Mouse (Mus musculus) myocyte (in vitro differentiated cells): Measurements from ENCODE around the gene Cpt1c. TPM values are rescaled to one million over a fixed set of nuclear protein-coding genes. Genes with fewer than 3 reads are reported as not detected.
A peak's percentile ranks its signal among the peaks of the same experiment; 100 is the strongest.

ENCODE experiments used
- H3K27me3 ChIP-seq: one replicate; pipeline ENCODE4 v1.6.1; 2011; ENCODE audit not compliant: control insufficient read depth, insufficient read depth, insufficient read length
- H3K36me3 ChIP-seq: one replicate; pipeline ENCODE4 v1.6.1; 2011; ENCODE audit not compliant: control insufficient read depth, insufficient read depth
- H3K4me2 ChIP-seq: one replicate; pipeline ENCODE4 v1.6.1; 2011; ENCODE audit warnings: low read depth, control low read depth
- H3K4me3 ChIP-seq: one replicate; pipeline ENCODE4 v1.5.1; 2011; ENCODE audit warnings: mild to moderate bottlenecking, control low read depth, moderate library complexity
- H3K79me2 ChIP-seq: one replicate; pipeline ENCODE4 v1.6.1; 2011; ENCODE audit not compliant: control insufficient read depth, insufficient read depth
- H3ac ChIP-seq: one replicate; pipeline ENCODE4 v1.6.1; 2011; ENCODE audit not compliant: control insufficient read depth, insufficient read length
- CEBPB ChIP-seq: IDR thresholded peaks from 2 replicates; pipeline ENCODE4 v1.6.1; 2011; ENCODE audit warnings: mild to moderate bottlenecking, moderate library complexity; ENCODE audit not compliant: poor library complexity, insufficient read depth, severe bottlenecking
- E2F4 ChIP-seq: IDR thresholded peaks from one replicate; pipeline ENCODE4 v1.6.1; 2011; ENCODE audit warnings: mild to moderate bottlenecking, control low read depth, moderate library complexity; ENCODE audit not compliant: insufficient read depth
- MAX ChIP-seq: IDR thresholded peaks from one replicate; pipeline ENCODE4 v1.6.1; 2011; ENCODE audit warnings: low read depth, mild to moderate bottlenecking, control low read depth
- MYOD1 ChIP-seq, 3 experiments: IDR thresholded peaks; one replicate each; pipeline ENCODE4 v1.6.1; 2011; ENCODE audit warnings: control low read depth in 2 of 3, low read depth in 2 of 3, mild to moderate bottlenecking in 2 of 3, moderate library complexity in 1 of 3; ENCODE audit not compliant: insufficient read length in 2 of 3, control insufficient read depth in 1 of 3
- MYOG ChIP-seq, 3 experiments: IDR thresholded peaks; one replicate each; pipeline ENCODE4 v1.6.1; 2011; ENCODE audit warnings: control low read depth in 2 of 3, low read depth in 2 of 3, mild to moderate bottlenecking in 2 of 3; ENCODE audit not compliant: insufficient read length in 2 of 3, control insufficient read depth in 1 of 3, insufficient read depth in 1 of 3
- REST ChIP-seq: IDR thresholded peaks from one replicate; pipeline ENCODE4 v1.6.1; 2011; ENCODE audit warnings: mild to moderate bottlenecking, control low read depth, moderate library complexity; ENCODE audit not compliant: insufficient read depth, insufficient read length
- SRF ChIP-seq: IDR thresholded peaks from one replicate; pipeline ENCODE4 v1.6.1; 2011; ENCODE audit warnings: low read depth; ENCODE audit not compliant: control insufficient read depth, insufficient read length
- TCF12 ChIP-seq: IDR thresholded peaks from one replicate; pipeline ENCODE4 v1.6.1; 2011; ENCODE audit warnings: mild to moderate bottlenecking, control low read depth; ENCODE audit not compliant: poor library complexity, insufficient read depth, severe bottlenecking
- USF1 ChIP-seq: IDR thresholded peaks from one replicate; pipeline ENCODE4 v1.6.1; 2011; ENCODE audit warnings: low read depth, mild to moderate bottlenecking, control low read depth, moderate library complexity
- polyA plus RNA-seq: library from polyadenylated mRNA; unstranded; fragments of >200 nt; fragmentation: generic; extraction: Trizol; gene quantifications from one replicate; pipeline ENCODE4 v1.2.1, GENCODE M21; 2012; ENCODE audit warnings: missing spikeins

The Cpt1c gene
- polyA plus RNA-seq, 1 experiment, result 2.7 TPM

- no peak overlapping the region for H3K4me3 ChIP-seq
- TF ChIP-seq MYOD1 (IDR thresholded peaks at IDR 0.05; ENCODE audit: control insufficient read depth in 1 of 3, insufficient read length in 2 of 3, low read depth in 2 of 3) (peak in 2 of 3 experiments; percentile 16 to 74), SRF (no peak), MAX (no peak), CEBPB (no peak), TCF12 (no peak), USF1 (no peak), MYOG (IDR thresholded peaks at IDR 0.05; ENCODE audit: control insufficient read depth in 1 of 3, insufficient read depth in 1 of 3, insufficient read length in 2 of 3, low read depth in 2 of 3) (peak in 2 of 3 experiments; percentile 12 to 58), E2F4 (no peak), REST (no peak)
- H3K79me2 ChIP-seq, result peaks cover under 1% of the 10 kb centered on the region
- H3ac ChIP-seq, result no peak overlapping the region
- peaks cover 15% of the 10 kb centered on the region for H3K36me3 ChIP-seq
- H3K4me2 ChIP-seq, result peak overlapping the region; percentile 24
- H3K27me3 ChIP-seq, result no peaks in the 10 kb centered on the region
Measured at GRCm38 (mm10) chr7:44914396-44914795, 60.3 kb downstream of the Cpt1c start.

Other genes starting within 250 kb of the Cpt1c start
- 20.6 TPM for gene Vrk3, start 226.4 kb downstream of the Cpt1c start, polyA plus RNA-seq
- 0.12 TPM for gene Zfp473, start 223.8 kb downstream of the Cpt1c start, polyA plus RNA-seq
- gene Nup62, start 158.8 kb downstream of the Cpt1c start, polyA plus RNA-seq, result 77.0 TPM
- gene Il4i1, start 158.5 kb downstream of the Cpt1c start, polyA plus RNA-seq, result 1.9 TPM
- 939 TPM for gene Atf5, start 158.2 kb downstream of the Cpt1c start, polyA plus RNA-seq
- 200 TPM for gene Akt1s1, start 125.9 kb downstream of the Cpt1c start, polyA plus RNA-seq
- gene Tbc1d17, start 125.8 kb downstream of the Cpt1c start, polyA plus RNA-seq, result 53.8 TPM
- 47.9 TPM for gene Pnkp, start 117.7 kb downstream of the Cpt1c start, polyA plus RNA-seq
- 298 TPM for gene Ptov1, start 105.1 kb downstream of the Cpt1c start, polyA plus RNA-seq
- 57.4 TPM for gene Med25, start 82.1 kb downstream of the Cpt1c start, polyA plus RNA-seq
- gene Fuz, start 78.8 kb downstream of the Cpt1c start, polyA plus RNA-seq, result 11.6 TPM
- 125 TPM for gene Ap2a1, start 45.4 kb downstream of the Cpt1c start, polyA plus RNA-seq
- not detected for gene Tsks, start 31.6 kb downstream of the Cpt1c start, polyA plus RNA-seq
- 729 TPM for gene Prmt1, start 11.7 kb upstream of the Cpt1c start, polyA plus RNA-seq
- 45.1 TPM for gene Irf3, start 22.8 kb upstream of the Cpt1c start, polyA plus RNA-seq
- 13.3 TPM for gene Bcl2l12, start 23.9 kb upstream of the Cpt1c start, polyA plus RNA-seq
- 56.7 TPM for gene Scaf1, start 41.5 kb upstream of the Cpt1c start, polyA plus RNA-seq
- 127 TPM for gene Rras, start 43.1 kb upstream of the Cpt1c start, polyA plus RNA-seq
- gene Prr12, start 78.0 kb upstream of the Cpt1c start, polyA plus RNA-seq, result 10.2 TPM
- 66.1 TPM for gene Nosip, start 87.6 kb upstream of the Cpt1c start, polyA plus RNA-seq
- 12.9 TPM for gene Prrg2, start 87.8 kb upstream of the Cpt1c start, polyA plus RNA-seq
- 123 TPM for gene Rcn3, start 117.4 kb upstream of the Cpt1c start, polyA plus RNA-seq
- 67.2 TPM for gene Fcgrt, start 129.0 kb upstream of the Cpt1c start, polyA plus RNA-seq
- gene Rps11, start 149.6 kb upstream of the Cpt1c start, polyA plus RNA-seq, result 2,217 TPM
- gene Rpl13a, start 153.9 kb upstream of the Cpt1c start, polyA plus RNA-seq, result 6,110 TPM
- 3.6 TPM for gene Gm45713, start 161.4 kb upstream of the Cpt1c start, polyA plus RNA-seq
- gene Flt3l, start 161.6 kb upstream of the Cpt1c start, polyA plus RNA-seq, result 7.2 TPM
- gene Pih1d1, start 179.5 kb upstream of the Cpt1c start, polyA plus RNA-seq, result 81.9 TPM
- 29.0 TPM for gene Aldh16a1, start 179.7 kb upstream of the Cpt1c start, polyA plus RNA-seq
- 3.6 TPM for gene Slc17a7, start 189.1 kb upstream of the Cpt1c start, polyA plus RNA-seq
- gene Gfy, start 204.7 kb upstream of the Cpt1c start, polyA plus RNA-seq, result 0.04 TPM
- not detected for gene Pth2, start 206.1 kb upstream of the Cpt1c start, polyA plus RNA-seq
- gene Ccdc155, start 230.0 kb upstream of the Cpt1c start, polyA plus RNA-seq, result 2.2 TPM
- 0.08 TPM for gene Dkkl1, start 237.3 kb upstream of the Cpt1c start, polyA plus RNA-seq
- 93.3 TPM for gene Tead2, start 240.9 kb upstream of the Cpt1c start, polyA plus RNA-seq